Mouse (Mus musculus): ENCODE data around the gene Gm14440.
"Not testable (repeated sequence)": the region's sequence is repeated elsewhere in the genome, so short reads cannot be mapped to it uniquely, and the experiment has no call there.

Gm14440 gene

DNA sequence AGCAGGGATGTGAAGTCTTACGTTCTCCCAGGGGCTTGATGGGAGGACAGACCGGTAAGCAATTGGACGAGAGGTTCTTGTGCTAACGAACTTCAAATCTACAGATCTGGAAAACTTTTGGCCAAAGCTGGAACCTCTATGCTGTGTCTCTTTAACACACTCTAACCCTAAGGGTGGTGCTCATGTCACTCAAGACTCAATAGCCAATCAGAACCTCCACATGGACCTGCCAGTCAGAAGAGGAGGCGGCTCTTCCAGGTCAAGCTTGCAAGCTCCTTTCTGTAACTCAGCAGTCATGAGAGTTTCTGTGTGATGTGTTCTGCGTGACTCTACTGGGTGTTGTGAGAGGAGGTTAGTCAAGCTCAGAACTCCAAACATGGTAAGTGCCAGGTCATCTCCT, at the start of gene Gm14440:
TSS of gene Gm14440 (plus strand) at position 301 of the 400 bp plus-strand sequence.
- not testable (repeated sequence) for DNase-seq (ENCODE audit: low read depth, low spot score)
